Mouse (Mus musculus) right cerebral cortex, postnatal 4 days (tissue): ENCODE results near the gene H2-T24.

Experiments
- DNase-seq: peaks from one replicate; pipeline ENCODE4 v3.0.0-alpha.2; 2022

H2-T24 gene

DNA sequence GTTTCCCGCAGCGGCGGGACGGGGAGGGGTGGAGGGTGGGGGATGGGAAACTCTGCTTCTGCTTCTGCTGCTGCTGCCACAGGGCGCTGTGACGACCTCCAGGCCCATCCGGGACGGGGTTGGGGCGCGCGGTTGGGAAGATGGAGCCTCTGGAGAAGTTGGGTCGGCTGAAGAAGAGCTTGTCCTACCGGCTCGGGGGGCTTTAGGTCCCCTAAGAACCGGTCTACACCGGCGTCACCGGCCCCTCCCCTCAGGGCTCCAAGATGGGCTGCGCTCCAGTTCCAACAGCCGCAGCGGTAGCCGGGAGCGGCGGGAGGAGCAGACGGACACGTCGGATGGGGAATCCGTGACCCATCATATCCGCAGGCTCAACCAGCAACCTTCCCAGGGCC lies 40.0 kb downstream of the H2-T24 start:
- DNase-seq, result peak; percentile 73

DNA sequence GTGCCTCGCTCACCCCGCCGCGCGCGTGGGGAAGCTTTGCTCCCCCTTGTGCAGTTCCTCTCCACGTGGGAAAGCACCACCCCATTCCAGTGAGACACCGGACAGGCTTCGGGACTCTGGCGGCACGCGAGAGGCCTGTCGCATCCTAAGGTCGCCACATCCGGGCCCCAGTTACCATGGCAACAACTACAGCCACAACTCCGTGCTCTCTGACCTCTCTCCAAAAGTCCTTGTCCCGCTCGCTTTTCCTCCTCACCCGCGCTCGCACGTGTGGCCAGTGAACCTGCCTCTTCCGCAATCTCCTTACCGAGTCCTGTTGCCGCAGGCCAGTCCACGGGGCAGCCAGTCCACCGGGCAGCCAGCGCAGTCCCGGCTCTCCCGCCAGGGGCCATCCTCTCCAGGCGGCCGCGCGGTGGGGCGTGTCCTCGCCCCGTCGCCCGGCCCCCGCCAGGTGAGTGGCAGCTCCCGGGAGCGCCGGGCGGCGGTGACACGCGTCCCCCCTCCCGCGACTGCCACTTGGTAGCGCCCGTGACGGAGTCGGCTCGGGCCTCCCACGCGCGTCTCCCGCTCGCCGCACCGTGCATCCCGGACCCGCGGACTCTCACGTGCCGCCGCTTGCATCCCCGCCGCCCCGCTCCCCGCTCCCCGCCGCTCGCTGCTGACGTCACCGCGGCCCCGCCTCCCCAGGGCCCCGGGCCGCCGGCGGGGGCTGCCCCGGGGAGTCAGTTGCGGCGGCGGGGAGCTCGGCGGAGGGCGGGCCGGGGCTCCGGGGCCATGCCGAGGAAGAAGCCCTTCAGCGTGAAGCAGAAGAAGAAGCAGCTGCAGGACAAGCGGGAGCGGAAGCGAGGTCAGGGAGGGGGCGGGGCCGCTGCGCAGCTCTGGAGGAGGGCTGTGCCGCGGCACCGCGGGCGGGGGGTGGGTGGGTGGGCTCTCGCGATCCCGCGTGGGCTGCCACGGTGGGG lies 40.7 kb downstream of the H2-T24 start, which contains the start of the genes Gnl1 and Prr3:
Gnl1 (plus strand) TSS at position 451 of the 962 bp plus-strand sequence.
Prr3 (minus strand) TSS at position 836 of the 962 bp plus-strand sequence.
- peak; percentile 84 for DNase-seq

DNA sequence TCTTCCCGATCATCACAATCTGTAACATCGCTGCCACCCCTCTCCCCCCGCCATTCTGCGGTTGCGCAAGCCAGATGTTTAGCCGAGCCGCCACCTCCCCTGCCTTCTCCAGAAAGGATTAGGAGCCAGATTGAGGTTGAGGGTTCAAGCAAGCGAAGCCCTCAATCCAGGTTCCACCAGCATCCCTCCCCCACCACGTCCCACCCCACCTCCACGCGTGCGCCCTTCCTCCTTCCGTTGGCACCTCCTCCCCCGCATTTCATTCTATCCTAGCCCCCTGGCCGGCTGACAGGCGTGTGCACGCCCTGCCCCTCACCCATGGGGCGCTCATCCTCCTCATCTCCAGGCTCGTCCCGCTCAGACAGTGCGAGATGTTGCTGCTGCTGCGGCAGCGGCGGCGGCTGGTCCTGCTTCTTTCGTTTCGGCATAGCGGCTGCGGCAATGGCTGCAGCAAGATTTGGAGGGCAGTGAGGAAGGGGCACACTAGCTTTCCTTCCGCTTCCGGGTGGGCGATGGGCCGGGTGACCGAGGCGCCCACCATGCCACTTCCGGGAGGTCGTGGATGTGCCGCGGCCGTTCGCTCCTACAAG lies 41.5 kb downstream of the H2-T24 start:
- DNase-seq, result peak; percentile 82

DNA sequence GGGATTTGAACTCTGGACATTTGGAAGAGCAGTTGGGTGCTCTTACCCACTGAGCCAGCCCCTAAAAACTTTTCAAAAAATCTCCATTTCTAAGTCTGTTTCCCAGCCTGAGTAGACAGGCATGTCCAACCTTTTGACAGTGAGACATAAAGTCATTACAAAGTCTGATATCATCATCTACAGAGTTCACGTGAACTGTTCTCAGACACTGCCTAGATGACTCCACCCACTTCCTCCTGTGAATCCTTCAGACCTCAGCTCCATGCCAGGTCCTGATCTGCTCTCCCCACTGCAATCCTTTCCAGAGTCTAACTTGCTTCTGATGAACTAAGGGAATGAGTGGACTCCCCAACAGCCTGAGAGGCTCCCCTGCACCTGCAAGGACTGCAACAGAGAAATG lies 48.2 kb downstream of the H2-T24 start:
- no peak for DNase-seq

DNA sequence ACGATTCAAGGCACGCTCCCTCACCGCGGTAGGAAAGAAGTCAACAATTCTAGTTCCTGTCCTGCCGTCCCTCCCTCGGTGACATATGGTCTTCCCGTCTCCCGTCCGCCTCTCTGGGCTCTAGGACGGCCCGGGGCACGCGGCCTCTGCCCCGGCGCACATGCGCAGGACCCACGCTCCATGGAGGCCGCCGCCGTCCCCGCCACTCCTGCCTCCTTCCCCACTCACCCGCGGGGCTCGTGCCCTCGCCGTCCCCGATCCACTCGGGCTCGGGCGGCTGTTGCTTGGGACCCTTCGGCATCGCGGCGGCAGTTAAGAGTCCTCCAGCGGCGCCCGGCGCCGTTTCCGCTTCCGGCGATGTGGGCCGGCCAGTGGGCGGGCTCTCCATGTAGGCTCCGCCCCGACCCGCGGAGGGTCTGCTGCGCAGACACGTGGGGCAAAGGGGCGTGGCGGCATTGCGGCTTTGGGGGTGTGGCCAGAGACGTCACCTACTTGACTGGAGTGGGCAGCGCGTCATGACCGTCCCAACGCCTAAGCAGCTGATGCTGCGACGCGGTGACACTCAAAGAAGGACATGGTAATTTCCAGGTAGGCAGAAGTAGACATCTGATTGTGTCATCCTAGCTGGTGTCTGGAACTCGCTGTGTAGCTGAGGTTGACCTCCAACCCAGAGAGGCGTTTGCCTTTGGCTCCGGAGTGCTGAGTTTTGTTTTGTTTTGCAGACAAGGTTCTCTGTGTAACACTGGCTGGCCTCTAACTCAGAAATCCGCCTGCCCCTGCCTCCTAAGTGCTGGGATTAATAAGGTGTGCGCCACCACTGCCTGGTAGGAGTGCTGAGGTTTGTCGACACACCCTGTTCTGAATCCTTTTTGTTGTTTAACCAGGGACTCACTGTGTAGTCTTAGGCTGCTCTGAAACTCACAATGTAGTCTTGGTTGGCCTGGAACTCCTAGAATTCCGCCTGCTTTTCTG lies 50.7 kb downstream of the H2-T24 start, which contains the start of gene Abcf1:
Abcf1 (minus strand) TSS at position 344 of the 972 bp plus-strand sequence.
- peak; percentile 98 for DNase-seq

DNA sequence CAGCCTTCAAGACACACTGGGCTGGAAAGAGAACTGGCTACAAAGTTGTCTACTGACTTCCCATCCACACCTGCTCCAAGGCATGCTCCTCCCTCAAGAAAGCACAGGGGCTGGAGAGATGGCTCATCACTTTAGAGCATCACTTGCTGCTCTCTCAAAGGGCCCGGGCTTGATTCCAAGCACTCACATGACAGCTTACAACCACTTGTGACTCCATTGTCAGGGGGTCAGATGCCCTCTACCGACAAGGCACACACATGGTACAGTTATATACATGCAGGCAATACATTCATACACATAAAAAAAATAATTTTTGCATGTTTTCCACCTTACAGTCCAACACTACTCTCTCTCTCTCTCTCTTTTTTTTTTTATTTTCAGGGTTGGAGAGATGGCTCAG lies 52.7 kb downstream of the H2-T24 start:
- DNase-seq, result no peak

DNA sequence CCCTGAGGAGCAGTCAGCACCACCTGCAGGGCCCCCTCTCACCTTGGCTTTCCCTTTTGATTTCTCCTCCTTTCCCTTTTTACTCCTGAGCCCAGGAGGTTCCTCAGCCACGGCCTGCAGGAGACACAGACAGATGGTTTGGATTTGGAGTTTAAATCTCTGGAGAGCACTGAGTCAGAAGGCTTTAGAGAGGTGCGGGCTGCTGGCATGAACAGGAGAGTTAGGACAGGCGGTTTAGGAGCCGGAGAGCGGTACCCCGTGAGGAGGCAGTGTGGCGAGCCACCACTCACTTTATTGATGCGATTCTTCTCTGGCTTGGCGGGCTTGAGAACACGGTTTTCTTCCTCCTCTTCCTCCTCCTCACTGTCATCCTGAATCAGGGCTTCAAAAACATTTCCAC lies 57.1 kb downstream of the H2-T24 start:
- DNase-seq, result no peak

DNA sequence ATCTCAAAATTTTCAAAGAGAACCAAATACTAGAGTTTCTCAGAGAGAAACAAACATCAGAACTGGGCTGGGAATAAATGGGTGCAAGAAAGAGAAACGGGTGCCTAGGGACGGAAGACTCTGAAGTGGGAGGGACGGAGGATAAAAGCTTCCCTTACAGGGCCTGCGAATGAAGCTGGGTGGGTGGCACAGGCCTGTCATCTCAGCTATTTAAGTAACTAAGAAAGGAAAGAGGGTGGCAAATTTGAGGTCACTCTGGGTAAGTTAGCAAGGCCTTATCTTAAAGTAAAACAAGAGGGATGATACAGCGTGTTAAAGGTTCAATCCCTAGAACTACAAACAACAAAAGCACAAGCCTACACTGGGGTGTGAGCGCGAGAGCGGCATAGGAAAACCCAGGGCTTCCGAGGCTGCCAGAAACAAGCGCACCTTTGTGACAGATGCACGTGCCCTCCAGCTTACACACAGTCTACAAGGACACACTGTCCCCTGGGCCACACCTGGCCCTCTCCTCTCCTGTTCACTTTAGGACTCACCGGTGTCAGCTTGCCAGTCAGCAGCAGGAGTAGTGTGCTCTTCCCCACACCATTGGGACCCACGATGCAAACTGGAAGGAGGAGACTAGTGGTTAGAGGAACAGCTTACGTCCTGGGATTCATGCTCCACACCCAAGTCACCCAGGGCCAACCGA lies 61.7 kb downstream of the H2-T24 start:
- DNase-seq, result no peak
